Mouse (Mus musculus) midbrain, postnatal 0 days (tissue): ENCODE results near the gene Capn3. TPM values are rescaled to one million over a fixed set of nuclear protein-coding genes. Genes with fewer than 3 reads are reported as not detected.
A peak's percentile ranks its signal among the peaks of the same experiment; 100 is the strongest.

Experiments used
- ATAC-seq: fragments of 200-750 bp; cut with Nextera tagmentation; 2 replicates; pipeline ENCODE4 v1.8.0; 2017; ENCODE audit warnings: moderate number of reproducible peaks, mild to moderate bottlenecking, moderate TSS enrichment, moderate library complexity; ENCODE audit not compliant: low FRiP score
- DNase-seq: peaks from one replicate; pipeline ENCODE4 v3.0.0-alpha.2; 2015; ENCODE audit warnings: low spot score
- H3K27ac ChIP-seq: fragments of 300-500 bp; sonication (generic); 2 replicates; pipeline ENCODE4 v1.5.1; 2014; ENCODE audit warnings: low read depth, mild to moderate bottlenecking, low read length, mixed read lengths
- H3K27me3 ChIP-seq: fragments of 300-500 bp; sonication (generic); 2 replicates; pipeline ENCODE4 v1.6.1; 2014; ENCODE audit warnings: low read length, control low read depth, mixed read lengths; ENCODE audit not compliant: insufficient read depth
- H3K36me3 ChIP-seq: fragments of 300-500 bp; sonication (generic); 2 replicates; pipeline ENCODE4 v1.6.1; 2014; ENCODE audit warnings: low read length, control low read depth, mixed read lengths; ENCODE audit not compliant: insufficient read depth
- H3K4me1 ChIP-seq: fragments of 300-500 bp; sonication (generic); 2 replicates; pipeline ENCODE4 v1.6.1; 2014; ENCODE audit warnings: mild to moderate bottlenecking, control low read depth, antibody characterized with exemption, low read length, mixed read lengths; ENCODE audit not compliant: insufficient read depth
- H3K4me2 ChIP-seq: fragments of 300-500 bp; sonication (generic); 2 replicates; pipeline ENCODE4 v1.6.1; 2014; ENCODE audit warnings: low read depth, mild to moderate bottlenecking, low read length, mixed read lengths; ENCODE audit not compliant: poor library complexity, severe bottlenecking
- H3K4me3 ChIP-seq: fragments of 300-500 bp; sonication (generic); 2 replicates; pipeline ENCODE4 v1.5.1; 2014; ENCODE audit warnings: low read depth, mild to moderate bottlenecking, low read length, moderate library complexity
- H3K9ac ChIP-seq: fragments of 300-500 bp; sonication (generic); replicated peaks from 2 replicates; pipeline ENCODE4 v1.6.1; 2014; ENCODE audit warnings: mild to moderate bottlenecking, low read length, moderate library complexity, mixed read lengths; ENCODE audit not compliant: poor library complexity, severe bottlenecking
- H3K9me3 ChIP-seq: fragments of 300-500 bp; sonication (generic); 2 replicates; pipeline ENCODE4 v1.6.1; 2016; ENCODE audit warnings: low read length, control low read depth
- CTCF ChIP-seq: IDR thresholded peaks from 2 replicates; pipeline ENCODE4 v1.5.1; 2016; ENCODE audit warnings: antibody characterized with exemption, mild to moderate bottlenecking
- WGBS: fragments of 180-500 bp; shearing (Covaris S2); extraction: QIAGEN DNeasy Blood & Tissue Kit; methylation state at CpG from one replicate; pipeline ENCODE4 v1.1.7; 2014; 5-methylcytosine and 5-hydroxymethylcytosine counted together
- polyA plus RNA-seq: library from polyadenylated mRNA; unstranded; fragments of >200 nt; fragmentation: Nextera tagmentation; extraction: Ambion mirVana; gene quantifications from 2 replicates; pipeline ENCODE4 v1.2.1, GENCODE M21; 2015
- total RNA-seq: library from RNA; depleted of rRNA; stranded (reverse); fragments of >200 nt; gene quantifications from 2 replicates; pipeline ENCODE4 v1.2.3, GENCODE M21; 2014

Capn3 gene
- total and polyA plus RNA-seq, 2 experiments from 2014 or later = 0.66 to 0.67 TPM

DNA sequence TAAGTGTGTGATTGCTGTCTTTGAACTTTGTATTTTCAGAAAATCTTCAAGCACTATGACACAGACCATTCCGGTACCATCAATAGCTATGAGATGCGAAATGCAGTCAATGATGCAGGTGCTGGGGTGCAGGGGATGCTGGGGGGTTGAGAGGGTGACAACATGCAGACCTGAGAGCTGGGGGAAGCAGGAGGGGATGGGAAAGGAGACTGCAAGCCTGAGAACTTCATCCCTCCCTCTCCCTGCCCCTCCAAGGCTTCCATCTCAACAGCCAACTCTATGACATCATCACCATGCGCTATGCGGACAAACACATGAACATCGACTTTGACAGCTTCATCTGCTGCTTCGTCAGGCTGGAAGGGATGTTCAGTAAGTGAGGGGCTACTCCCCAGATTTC is 47.3 kb downstream of the Capn3 start:
- TF ChIP-seq CTCF = no peak
- peaks cover 3% of the 10 kb centered on the region; the same call in 1 of the 2 replicates for H3K36me3 ChIP-seq

DNA sequence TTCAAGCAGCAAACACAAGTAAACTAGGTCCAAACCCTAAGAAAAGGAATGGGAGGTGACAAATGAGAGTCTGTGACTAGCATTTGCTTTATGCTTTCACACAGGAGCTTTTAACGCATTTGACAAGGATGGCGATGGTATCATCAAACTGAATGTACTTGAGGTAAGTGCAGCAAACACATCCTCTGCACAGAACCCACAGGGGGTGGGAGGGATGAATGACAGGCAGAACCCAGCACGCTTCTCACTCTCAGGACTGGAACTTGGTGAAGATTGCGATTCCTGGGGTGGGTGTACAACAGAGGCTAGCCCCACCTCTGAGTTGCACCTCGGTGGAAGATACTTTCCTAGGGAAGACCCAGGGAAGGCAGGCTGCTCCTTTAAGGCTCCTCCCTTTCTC is 48.2 kb downstream of the Capn3 start:
- no peak for DNase-seq
- H3K36me3 ChIP-seq = peaks cover 6% of the 10 kb centered on the region
- no peaks in the 10 kb centered on the region for H3K4me1 ChIP-seq
- H3K9ac ChIP-seq = no peak overlapping the region
- H3K4me2 ChIP-seq = no peak overlapping the region
- H3K27me3 ChIP-seq = no peaks in the 10 kb centered on the region
- no peak overlapping the region for H3K27ac ChIP-seq
- 86% methylated on average over 5 of the region's 5 CpGs for WGBS
- TF ChIP-seq CTCF = no peak
- ATAC-seq = no peak
- no peaks in the 10 kb centered on the region for H3K9me3 ChIP-seq
- H3K4me3 ChIP-seq = no peak overlapping the region

More for the DNA sequence above, 47.3 kb downstream of the Capn3 start:
- Histone ChIP-seq H3K9me3 (no peaks in the 10 kb centered on the region), H3K4me2 (no peak overlapping the region), H3K27me3 (no peaks in the 10 kb centered on the region), H3K4me1 (no peaks in the 10 kb centered on the region), H3K27ac (no peak overlapping the region), H3K9ac (no peak overlapping the region), H3K4me3 (no peak overlapping the region)
- no peak for ATAC-seq
- 87% methylated on average over 6 of the region's 6 CpGs for WGBS
- DNase-seq = no peak

DNA sequence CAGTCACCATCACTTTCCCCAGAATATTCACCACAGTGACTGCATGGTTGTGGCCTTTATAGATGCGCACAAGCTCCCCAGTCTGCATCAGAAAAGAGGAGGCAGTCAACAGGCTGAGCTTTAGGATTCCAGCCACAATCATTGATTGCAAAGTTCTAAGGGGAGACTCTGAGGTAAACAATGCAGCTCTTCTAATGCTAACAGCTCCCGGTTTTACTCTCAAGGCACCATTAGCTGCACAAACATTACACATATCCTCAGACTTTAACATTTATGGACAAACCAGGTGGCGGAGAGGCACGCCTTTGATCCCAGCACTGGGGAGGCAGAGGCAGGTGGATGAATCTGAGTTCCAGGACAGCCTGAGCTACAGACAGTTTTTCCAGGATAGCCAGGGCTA is 58.4 kb downstream of the Capn3 start:
- Histone ChIP-seq H3K9me3 (no peaks in the 10 kb centered on the region), H3K9ac (no peak overlapping the region), H3K4me2 (no peak overlapping the region), H3K27me3 (no peaks in the 10 kb centered on the region), H3K27ac (no peak overlapping the region), H3K4me1 (no peaks in the 10 kb centered on the region), H3K4me3 (no peak overlapping the region), H3K36me3 (peaks cover 72% of the 10 kb centered on the region)
- no peak for TF ChIP-seq CTCF
- no peak for DNase-seq
- ATAC-seq = no peak
- 96% methylated on average over 4 of the region's 4 CpGs for WGBS

DNA sequence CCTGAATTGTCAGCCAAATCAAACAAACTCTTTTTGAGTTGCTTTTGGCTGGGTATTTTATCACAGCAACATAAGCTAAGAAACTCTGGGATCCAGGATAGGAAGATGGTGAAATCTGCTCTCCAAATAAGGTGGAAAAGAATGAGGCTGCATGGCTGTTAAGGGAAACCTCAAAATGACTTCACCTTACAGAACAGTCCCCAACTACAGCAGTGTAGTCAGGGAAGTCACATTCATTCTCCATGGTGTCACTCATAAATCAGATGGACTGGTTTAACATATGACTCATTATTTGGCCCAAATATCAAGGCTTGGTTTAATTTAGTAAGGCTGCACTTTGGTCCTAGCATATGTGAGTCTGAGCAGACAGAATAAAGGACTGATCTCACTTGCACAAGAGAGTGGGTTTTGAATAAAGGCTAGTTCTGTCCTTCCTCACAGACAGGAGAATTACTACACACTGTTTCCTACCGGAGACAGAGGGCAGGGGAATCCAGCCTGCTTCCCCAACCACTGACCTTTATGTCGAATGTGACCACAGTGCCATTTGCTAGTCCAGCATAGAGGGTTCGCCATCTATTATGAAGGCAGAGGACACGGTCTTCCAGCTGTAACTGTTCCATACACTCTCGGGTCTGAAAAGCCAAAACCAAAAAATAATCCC is 62.9 kb downstream of the Capn3 start:
- Histone ChIP-seq H3K36me3 (peaks cover 78% of the 10 kb centered on the region), H3K4me1 (no peaks in the 10 kb centered on the region), H3K9me3 (no peaks in the 10 kb centered on the region), H3K27me3 (no peaks in the 10 kb centered on the region), H3K9ac (no peak overlapping the region), H3K4me3 (no peak overlapping the region), H3K4me2 (no peak overlapping the region), H3K27ac (no peak overlapping the region)
- 92% methylated on average over 5 of the region's 5 CpGs for WGBS
- DNase-seq (no peak), ATAC-seq (no peak)
- no peak for TF ChIP-seq CTCF

DNA sequence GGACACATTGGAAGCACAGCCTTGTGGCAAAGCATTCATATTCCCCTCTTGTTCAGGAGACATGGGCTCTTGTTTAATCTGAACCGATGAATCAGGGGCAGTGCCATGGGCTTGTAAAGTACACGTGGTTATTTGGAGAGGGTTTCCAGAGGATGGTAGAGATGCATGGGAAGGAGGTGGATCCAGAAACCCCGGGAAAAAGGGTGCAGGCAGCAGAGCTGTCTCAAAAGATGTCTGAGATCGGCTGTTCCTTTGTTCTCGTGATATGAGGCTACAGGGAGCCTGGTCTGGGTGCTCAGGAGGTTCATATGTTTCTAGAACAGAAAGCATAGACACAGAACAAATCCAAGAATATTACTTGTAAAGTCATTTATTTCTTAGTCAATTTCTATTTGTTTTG is 71.0 kb downstream of the Capn3 start:
- Histone ChIP-seq H3K4me1 (no peaks in the 10 kb centered on the region), H3K9me3 (no peaks in the 10 kb centered on the region), H3K27ac (no peak overlapping the region), H3K4me2 (no peak overlapping the region), H3K36me3 (peaks cover 75% of the 10 kb centered on the region), H3K4me3 (no peak overlapping the region), H3K9ac (no peak overlapping the region), H3K27me3 (no peaks in the 10 kb centered on the region)
- DNase-seq (no peak), ATAC-seq (no peak)
- TF ChIP-seq CTCF = no peak
- WGBS = 89% methylated on average over 5 of the region's 5 CpGs

DNA sequence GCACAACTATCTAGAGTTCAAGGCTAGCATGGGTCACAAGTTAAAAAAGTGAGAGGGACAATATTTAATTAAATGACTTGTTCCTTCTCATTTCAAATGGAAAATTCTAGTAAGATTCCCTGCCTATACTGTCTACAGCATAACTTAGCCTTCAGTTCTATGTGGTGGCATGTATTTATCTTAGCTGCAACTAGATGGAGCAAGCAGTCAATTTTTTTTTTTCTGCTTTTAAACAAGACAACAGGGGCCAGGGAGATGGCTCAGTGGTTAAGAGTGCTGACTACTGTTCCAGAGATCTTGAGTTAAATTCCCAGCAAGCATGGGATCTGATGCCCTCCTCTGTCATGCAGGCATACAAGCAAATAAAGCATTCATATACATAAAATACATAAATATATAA is 73.7 kb downstream of the Capn3 start:
- no peaks in the 10 kb centered on the region for H3K9me3 ChIP-seq
- ATAC-seq (no peak), DNase-seq (no peak)
- H3K27ac ChIP-seq = no peak overlapping the region
- H3K4me3 ChIP-seq = no peak overlapping the region
- H3K36me3 ChIP-seq = peaks cover 71% of the 10 kb centered on the region
- no peaks in the 10 kb centered on the region for H3K4me1 ChIP-seq
- H3K9ac ChIP-seq = no peak overlapping the region
- no peak overlapping the region for H3K4me2 ChIP-seq
- no peaks in the 10 kb centered on the region for H3K27me3 ChIP-seq
- TF ChIP-seq CTCF = peak; percentile 53
